Mouse (Mus musculus) urinary bladder, adult 18-20 months (tissue): ENCODE data around the gene Atg4a-ps.

Source experiments
- DNase-seq, 2 experiments: peaks; one replicate each; pipeline ENCODE4 v3.0.0; 2022; ENCODE audit warnings: low spot score in 2 of 2, mixed read lengths in 2 of 2

The Atg4a-ps gene

DNA sequence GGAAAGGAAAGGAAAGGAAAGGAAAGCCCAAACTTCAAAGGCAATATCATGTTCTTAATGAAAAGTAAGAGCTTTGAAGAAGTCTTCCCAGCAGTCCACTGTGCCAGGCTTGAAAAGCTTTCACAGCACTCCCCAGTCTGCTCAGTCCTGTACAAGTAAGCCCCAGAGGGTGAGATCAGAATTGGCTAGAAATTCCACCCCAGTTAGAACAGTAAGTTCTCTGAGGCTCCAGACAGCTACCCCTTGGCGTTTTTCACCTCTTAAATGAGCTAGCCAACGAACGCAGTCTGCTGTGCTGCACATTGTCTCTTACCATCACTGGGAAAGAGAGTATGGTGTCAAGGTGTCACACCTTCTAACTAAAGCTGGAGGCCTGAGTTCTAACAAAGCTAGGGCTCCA, 18.2 kb downstream of the Atg4a-ps start:
- DNase-seq = no peak

DNA sequence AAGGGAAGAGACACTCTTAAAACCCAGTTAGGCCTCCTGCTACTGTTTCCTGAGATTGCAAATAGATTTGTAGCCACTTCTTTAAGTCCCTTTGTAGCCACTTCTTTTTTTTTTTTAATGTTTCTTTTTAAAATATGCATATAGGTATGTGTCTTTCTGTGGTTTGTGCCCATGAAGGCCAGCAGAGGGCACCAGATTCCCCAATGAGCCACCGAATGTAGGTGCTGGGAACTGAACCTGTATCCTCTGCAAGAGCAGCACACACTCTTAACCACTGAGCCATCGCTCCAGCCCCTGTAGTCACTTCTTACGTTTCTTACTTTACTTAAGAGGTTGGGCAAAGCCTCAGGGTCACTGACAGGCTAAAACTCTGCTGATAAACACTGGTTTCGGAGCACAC, 19.4 kb downstream of the Atg4a-ps start:
- no peak for DNase-seq

DNA sequence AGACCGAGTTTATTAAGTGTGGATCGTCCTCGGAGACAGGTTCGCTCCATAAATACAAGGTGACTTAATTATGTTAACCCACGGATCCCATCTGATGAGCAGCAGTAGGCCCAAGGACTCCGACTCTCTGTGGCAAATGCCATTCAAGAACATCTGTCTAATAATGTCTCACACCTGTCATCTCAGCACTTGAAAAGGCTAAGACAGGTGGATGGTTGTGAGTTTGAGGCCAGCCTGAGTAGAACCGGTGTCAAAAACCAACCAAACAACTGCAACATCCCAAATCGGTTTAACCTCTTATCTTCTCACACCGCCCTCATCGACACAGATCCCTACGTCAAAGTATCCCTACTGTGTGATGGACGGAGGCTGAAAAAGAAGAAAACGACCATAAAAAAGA, 20.7 kb downstream of the Atg4a-ps start:
- no peak for DNase-seq

DNA sequence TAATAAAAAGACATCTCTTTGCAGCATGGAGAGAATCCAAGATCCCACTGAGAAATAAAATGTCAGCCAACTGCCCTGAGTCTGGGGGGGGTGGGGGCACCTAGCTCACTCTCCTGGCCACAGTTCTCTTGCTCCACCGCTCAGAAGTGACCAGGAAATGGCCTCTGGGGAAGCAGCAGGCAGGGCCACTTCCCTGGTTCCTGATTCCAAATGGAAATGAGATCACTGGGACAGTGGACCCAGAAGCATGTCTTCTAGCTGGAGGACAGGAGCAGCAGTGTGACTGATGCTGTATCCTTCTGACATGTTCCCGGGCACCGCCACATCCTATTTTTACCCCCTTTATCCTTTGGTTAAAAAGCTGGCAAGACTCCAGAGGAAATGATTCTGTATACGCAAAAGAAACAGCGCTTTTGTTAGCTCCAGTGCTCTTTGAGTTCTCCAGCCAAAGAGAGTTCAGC, 21.2 kb downstream of the Atg4a-ps start:
- DNase-seq = no peak

DNA sequence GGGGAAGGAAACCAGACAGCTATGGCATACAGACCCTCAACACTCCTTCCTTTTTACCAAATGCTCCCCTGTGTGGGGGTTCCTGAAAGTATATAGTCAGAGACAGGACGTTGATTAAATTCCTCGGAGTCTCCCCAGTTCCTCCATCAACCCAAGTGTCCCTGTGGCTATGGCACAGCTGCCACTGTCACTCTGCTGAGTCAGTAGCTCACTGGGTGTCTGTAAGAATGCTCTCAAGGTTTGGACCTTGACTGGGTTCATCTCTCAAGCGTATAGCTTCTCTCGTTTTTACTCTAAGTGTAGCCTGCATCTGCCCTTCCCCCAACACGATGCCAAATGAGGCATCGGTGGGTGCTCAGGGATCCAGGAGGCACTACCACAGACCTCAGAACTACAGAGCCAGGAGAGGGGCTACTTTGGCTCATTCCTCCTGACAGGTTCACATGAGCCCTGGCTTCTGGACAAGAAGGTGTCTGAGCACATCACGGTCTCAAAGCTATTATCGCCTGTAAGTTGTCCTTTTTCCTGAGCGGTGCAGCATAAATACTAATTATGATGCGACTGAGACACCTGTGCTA, 21.9 kb downstream of the Atg4a-ps start:
- DNase-seq = no peak

DNA sequence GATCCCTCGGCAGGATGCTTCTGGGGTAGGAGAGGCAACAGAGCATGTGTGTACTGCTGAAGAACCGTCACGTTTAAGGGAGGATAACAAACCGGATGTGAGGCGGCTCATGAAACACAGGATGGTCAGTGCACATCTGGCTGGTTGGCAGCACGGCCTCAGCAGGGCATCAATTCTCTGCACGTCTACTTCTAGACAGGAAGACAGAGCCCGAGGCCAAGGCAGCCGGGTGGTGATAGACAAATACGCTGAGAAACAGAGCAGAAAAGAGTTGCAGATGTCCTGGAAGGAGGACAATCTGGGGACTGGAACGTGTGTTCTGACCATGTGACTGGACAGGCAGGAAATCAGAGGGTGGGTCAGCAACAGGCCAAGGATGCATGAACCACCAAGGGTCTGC, 25.8 kb downstream of the Atg4a-ps start:
- DNase-seq = no peak

DNA sequence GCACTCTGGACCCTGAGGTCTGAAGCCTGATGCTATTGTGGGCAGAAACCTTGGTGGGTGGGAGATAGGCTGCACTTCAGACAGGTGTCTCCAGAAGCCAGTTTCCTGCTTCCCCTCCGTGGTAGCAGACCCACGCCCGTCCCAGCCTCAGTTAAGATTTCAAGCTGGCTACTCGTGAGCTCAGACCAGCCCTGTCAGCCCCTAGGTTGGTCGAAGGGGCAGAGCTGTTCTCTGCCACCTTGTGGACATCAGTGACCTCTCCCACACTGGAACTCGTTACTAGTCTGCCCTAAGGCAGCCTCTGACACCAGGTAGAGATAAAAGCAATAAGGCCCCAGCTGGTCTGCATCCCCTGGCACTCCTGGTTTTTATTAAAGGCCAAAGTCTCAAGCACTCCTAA, 28.9 kb downstream of the Atg4a-ps start:
- no peak for DNase-seq

DNA sequence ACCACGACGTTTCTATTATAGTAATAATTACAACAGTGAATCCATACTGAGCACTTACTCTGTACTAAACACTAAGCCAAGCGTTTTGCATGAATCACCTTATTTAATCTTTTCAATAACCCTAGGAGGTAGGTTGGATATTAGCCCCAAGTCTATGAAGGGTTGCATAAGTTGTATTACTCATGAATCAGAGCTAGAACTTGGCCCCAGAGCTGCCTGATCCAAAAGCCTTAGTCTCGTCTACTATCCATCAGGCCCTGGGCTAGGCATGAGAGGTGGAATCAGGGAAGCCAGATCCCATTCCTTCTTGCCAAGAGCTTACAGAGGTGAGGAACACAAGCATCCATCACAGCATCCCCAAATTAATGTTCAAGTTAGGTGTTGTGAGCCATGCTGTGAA, 30.2 kb downstream of the Atg4a-ps start:
- no peak for DNase-seq

DNA sequence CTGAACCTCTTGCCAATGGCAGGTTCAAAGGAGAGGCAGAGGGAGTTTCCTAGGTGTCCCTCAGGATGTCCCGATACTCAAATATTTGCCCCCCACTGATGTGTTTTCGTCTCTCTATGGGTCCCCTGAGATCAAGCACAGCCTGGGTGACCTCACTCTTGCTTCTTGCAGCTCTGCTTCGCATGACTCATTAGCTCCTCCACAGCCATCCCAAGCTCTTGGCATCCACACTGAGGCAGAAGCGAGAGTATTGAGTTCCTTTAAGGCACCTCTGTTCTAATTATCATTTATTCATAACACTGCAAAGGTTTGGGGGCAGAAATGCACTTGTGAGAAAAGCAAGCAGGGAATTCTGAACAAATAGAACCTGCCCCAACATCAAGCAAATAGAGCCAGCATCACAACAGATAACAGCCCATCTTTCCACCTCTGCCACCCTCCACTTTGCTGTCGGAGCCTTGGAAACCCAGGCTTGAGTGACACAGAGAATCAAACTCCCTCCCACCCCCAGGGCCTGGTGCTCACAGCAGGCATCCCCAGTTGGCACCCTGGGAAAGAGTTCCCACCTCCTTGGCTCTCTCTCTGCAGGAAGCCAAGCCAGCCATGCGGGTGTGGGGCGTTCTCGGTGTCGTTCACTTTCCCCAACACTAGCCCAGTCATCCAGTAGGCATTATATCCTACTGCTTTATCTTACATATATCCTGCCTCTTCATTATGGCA, 33.1 kb downstream of the Atg4a-ps start:
- no peak for DNase-seq

DNA sequence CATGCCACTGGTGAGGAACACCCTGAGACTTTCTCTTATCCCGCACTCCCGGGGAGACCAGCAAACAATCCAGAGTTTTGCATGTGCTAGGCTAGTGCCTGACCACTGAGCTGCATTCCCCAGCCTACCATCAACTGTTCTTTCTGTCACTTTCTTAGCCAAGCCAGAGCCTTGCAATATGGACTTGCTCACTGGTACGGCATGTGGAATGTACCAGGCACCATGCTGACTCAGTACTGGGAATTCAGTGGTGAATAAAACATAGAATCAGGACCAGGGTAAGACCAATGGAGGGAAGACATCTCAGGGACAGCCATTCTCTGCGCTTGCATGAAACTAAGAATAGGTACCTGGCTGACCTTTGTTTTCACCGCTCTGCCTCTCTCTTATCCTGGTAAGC, 35.6 kb downstream of the Atg4a-ps start:
- no peak for DNase-seq

DNA sequence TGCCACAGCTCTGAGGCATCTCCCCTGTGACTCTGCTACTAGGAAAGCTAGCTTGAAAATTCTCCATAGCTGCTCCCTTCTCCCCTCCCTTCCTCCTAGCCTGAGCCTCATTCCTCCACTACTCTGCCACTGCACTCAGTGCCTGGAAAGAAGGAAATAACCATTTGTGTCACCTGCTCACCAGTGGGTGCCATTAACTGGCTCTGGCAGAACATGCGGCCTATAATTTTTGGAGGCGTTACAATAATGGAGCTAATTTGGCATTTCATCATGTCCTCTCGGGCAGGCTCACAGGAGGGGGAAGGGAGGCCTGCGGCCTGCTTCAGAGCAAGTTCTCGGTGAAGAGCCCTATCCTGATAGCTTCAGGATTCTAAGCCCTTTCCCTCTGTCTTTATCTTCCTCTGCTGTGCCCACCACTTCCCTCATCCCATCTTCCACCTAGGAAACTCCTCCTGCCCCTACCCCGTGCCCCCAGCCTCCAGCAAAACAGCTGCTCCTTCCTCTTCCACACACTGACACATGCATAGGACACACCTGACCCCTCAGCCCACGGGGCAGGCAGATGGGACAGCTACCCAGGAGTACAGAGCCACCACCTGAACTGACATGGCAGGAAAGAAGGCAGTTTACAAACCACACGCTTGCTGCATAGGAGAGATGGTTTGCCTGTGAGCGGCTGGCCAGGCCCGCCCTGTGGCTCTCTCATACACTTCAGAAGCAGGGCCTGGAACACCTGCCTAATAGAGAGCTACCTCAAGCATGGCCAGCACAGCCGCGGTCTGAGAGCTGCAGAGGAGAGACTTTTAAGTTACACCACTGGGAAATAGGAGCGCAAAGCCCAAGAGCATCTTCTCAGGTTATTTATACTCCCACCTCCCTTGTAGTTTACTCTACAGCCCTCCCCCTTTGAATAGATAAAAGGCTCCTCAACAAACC, 38.9 kb downstream of the Atg4a-ps start:
- no peak for DNase-seq

DNA sequence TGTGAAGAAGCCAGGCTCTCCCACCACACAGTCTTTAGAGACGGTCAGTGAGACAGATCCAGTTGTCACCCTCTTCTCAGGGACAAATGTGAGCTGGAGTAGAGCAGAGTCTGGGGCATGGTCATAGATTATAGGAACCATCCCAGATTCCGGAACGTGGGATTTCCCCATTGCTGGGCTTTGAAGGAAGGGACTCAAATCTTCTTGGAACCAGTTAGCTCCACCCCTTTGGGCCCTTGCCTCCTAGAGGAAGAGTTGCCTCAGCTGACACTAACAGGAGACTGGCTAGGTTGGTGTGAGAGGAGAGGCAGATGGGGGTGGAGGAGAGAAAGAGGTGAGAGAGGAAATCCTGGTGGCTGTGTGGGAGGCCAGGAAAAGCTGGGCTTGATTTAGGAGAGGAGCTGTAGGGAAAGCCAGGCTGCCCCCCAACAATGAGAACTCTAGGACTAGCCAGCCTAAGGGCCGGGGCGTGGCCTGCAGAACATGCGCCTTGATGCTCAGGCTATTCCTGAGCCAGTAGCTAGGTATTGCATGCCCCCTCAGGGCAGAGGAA, 39.7 kb downstream of the Atg4a-ps start:
- no peak for DNase-seq

DNA sequence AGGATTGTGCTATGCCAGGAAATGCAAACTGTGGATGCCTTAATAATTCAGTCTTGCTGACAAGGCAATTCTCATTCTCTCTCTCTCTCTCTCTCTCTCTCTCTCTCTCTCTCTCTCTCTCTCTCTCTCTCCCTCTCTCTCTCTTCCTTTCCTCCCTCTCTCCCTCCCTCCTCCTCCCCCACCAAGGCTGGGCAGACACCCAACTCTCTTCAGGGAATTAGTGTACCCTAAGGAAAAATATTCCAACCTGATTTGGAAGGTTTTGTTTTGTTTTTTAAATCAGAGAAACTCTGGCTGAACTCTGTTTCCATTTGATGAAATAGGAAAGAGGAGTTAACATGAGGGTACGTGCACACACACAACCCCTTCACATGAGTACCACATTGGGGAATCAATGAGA, 44.3 kb downstream of the Atg4a-ps start:
- no peak for DNase-seq

DNA sequence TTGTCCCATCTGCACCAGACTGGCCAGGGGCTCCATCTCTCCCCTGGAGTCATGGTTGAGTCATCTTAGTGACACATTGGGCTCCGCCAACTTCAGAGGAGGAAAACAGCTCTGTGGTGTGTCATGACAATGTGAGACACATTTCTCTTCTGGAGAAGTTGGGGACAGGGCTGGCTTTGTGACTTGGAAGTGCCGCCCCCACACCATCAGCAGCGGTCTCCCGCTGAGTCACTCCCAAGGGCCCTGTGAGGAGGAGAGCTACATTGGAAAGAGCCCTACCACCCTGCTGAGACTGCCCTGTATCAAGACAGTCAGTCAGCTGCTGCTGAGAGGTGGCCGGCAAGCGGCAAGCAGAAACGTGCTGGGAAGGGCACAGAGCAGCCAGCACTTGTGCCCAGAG, 44.9 kb downstream of the Atg4a-ps start:
- no peak for DNase-seq

DNA sequence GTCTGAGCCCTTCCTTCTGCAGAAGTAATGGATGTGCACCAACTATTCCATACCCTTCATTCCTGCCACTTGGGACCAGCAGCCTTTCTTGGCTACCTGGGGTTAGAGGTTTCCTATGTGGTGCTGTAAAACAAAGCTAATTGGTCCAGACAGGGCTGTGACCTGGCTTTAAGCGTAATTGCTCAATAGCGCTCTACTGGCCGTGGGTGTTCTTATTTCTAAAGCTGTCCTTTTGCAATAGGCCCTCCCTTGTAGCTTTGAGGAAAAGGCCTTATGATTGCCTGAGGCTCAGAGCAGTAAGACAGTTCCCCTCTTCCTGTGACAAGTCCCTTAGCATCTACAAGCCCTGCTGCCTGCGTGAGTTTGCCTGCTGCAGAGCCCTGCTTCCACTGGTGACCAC, 48.3 kb downstream of the Atg4a-ps start:
- DNase-seq = no peak

DNA sequence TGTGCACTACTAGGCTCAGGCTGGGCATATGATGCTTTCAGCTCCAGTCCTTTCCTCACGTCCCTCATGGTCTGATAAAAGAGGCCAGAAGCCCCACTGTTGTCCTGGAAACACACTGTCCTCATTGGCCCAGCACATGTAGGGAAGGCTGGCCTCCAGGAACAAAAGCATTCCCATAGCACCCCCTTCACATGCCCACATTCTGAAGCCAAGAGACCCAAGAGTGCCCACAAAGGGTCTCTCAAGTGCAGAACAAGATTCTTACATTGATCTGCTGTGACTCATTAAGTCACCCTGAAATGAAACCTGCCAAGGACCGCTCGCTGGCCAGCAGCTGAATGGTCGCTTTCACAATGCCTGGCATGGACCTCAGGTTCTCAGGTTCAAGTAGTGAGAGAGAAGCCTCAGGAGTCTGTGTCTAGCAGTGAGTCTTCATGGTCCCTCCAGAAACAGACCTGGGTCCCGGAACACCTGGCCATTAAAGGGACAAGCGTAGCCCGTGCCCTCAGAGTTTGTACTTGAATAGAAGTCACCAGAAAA, 50.5 kb downstream of the Atg4a-ps start:
- no peak for DNase-seq
